Mouse (Mus musculus) small intestine, adult 2 months (tissue): Measurements from ENCODE around the gene Atl3. TPM values are rescaled to one million over a fixed set of nuclear protein-coding genes. Genes with fewer than 3 reads are reported as not detected.
A peak's percentile ranks its signal among the peaks of the same experiment; 100 is the strongest.
"Not testable (repeated sequence)": the region's sequence is repeated elsewhere in the genome, so short reads cannot be mapped to it uniquely, and the experiment has no call there.

Experiments used
- H3K27ac ChIP-seq: fragments of 200-500 bp; 2 replicates; pipeline ENCODE4 v1.5.1; 2012; ENCODE audit warnings: low read depth, low read length, control low read depth, inconsistent platforms; ENCODE audit not compliant: insufficient read depth
- H3K27me3 ChIP-seq: fragments of 200-500 bp; 2 replicates; pipeline ENCODE4 v1.6.1; 2012; ENCODE audit warnings: mild to moderate bottlenecking, moderate library complexity, low read length, inconsistent platforms; ENCODE audit not compliant: control insufficient read depth, insufficient read depth
- H3K36me3 ChIP-seq: fragments of 200-500 bp; 2 replicates; pipeline ENCODE4 v1.6.1; 2012; ENCODE audit warnings: mild to moderate bottlenecking, low read length, control low read depth, inconsistent platforms; ENCODE audit not compliant: control insufficient read depth, insufficient read depth
- H3K4me1 ChIP-seq: fragments of 200-500 bp; 2 replicates; pipeline ENCODE4 v1.6.1; 2012; ENCODE audit warnings: low read length, inconsistent platforms, mixed read lengths; ENCODE audit not compliant: control insufficient read depth, insufficient read depth, insufficient read length
- H3K4me3 ChIP-seq: fragments of 200-500 bp; 2 replicates; pipeline ENCODE4 v1.5.1; 2012; ENCODE audit warnings: low read depth, mild to moderate bottlenecking, control low read depth, inconsistent platforms, low read length, moderate library complexity
- CTCF ChIP-seq: fragments of 200-500 bp; IDR thresholded peaks from 2 replicates; pipeline ENCODE4 v1.5.1; 2012; ENCODE audit warnings: low read depth, mild to moderate bottlenecking, control low read depth, inconsistent platforms, low read length, moderate library complexity, mixed read lengths; ENCODE audit not compliant: insufficient replicate concordance, insufficient read length; ENCODE audit errors: extremely low read depth
- POLR2A ChIP-seq: fragments of 200-500 bp; IDR thresholded peaks from 2 replicates; pipeline ENCODE4 v1.6.1; 2012; ENCODE audit warnings: low read depth, mild to moderate bottlenecking, control low read depth, inconsistent platforms, low read length, moderate library complexity
- WGBS: fragments of 180-500 bp; shearing (Covaris S2); methylation state at CpG from one replicate; pipeline ENCODE4 v1.1.7; 2018; 5-methylcytosine and 5-hydroxymethylcytosine counted together
- polyA plus RNA-seq: library from polyadenylated mRNA; depleted of rRNA; stranded (reverse); fragments of >200 nt; gene quantifications from 2 replicates; pipeline ENCODE4 v1.2.3, GENCODE M21; 2012

Atl3 gene
- polyA plus RNA-seq, 1 experiment = 2.6 TPM

DNA sequence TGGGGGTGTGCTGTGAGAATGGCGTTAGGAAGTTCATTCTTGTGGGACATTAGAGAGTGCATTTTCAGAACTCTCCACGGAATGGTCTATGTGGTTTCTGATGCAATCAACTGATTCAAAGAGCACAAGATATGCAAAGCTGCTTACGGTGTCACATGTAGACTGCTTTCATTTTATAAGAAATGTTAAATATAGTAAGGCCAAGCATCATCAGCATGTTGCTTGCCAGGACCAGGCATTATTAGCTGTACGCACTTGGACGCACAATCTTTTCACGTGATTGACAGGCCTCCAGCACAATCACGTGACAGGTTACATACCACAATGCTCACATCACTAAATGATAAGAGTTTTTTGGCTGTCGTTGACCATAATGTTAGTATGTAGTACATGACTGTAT lies 6.2 kb upstream of the Atl3 start:
- H3K4me3 ChIP-seq = no peak overlapping the region
- 82% methylated on average over 8 of the region's 8 CpGs for WGBS

DNA sequence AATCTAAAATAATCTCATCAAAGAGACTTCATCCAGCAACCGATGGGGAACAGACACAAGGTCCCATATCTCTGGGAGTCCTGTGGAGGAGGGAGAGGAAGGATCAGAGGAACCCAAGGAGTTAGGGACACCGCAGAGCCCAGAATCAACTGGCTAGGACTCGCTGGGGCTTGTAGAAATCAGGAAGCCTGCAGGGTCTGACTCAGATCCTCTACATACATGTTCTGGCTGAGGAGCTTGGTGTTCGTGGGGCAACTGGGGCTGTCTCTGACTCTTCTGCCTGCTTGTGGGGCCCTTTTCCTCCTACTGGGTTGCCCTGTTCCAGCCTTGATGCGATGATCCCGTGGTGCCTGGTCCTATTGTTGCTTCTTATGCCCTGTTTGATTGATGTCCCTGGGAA lies 1.9 kb upstream of the Atl3 start:
- 89% methylated on average over 6 of the region's 6 CpGs for WGBS
- TF ChIP-seq CTCF (no peak), POLR2A (no peak)
- no peak overlapping the region for H3K27ac ChIP-seq
- H3K27me3 ChIP-seq = no peaks in the 10 kb centered on the region
- no peaks in the 10 kb centered on the region for H3K36me3 ChIP-seq
- H3K4me1 ChIP-seq = peaks cover 2% of the 10 kb centered on the region; the same call in 1 of the 2 replicates
- H3K4me3 ChIP-seq = no peak overlapping the region

More for the DNA sequence above, 6.2 kb upstream of the Atl3 start:
- Histone ChIP-seq H3K27me3 (no peaks in the 10 kb centered on the region), H3K4me1 (no peaks in the 10 kb centered on the region; the same call in 1 of the 2 replicates), H3K36me3 (no peaks in the 10 kb centered on the region), H3K27ac (no peak overlapping the region)
- TF ChIP-seq POLR2A = no peak
- no peak for TF ChIP-seq CTCF

DNA sequence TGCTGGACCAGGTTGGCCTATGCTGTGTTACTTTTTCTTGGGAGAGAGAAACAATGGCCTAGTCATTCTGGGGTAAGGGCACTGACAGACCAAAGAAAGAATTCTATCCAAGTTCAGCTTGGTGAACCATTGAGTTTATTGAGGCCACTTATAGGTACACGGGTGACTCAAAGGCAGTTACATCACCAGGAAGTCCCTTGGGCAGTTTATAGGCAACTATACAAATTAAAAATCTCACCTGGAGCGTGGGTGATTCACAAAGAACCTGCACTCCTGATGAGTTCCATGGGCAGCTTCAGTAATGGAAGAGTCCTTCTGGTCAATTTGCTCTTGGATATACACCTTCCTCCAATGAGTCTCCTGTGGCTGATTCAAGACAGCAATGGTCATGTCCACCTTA lies 1.2 kb upstream of the Atl3 start:
- WGBS = 26% methylated on average over 2 of the region's 2 CpGs
- H3K4me1 ChIP-seq = peaks cover 2% of the 10 kb centered on the region; the same call in 1 of the 2 replicates
- TF ChIP-seq POLR2A = no peak
- no peak for TF ChIP-seq CTCF
- peak overlapping the region; percentile 93 for H3K27ac ChIP-seq
- no peaks in the 10 kb centered on the region for H3K27me3 ChIP-seq
- H3K36me3 ChIP-seq = no peaks in the 10 kb centered on the region
- H3K4me3 ChIP-seq = no peak overlapping the region

DNA sequence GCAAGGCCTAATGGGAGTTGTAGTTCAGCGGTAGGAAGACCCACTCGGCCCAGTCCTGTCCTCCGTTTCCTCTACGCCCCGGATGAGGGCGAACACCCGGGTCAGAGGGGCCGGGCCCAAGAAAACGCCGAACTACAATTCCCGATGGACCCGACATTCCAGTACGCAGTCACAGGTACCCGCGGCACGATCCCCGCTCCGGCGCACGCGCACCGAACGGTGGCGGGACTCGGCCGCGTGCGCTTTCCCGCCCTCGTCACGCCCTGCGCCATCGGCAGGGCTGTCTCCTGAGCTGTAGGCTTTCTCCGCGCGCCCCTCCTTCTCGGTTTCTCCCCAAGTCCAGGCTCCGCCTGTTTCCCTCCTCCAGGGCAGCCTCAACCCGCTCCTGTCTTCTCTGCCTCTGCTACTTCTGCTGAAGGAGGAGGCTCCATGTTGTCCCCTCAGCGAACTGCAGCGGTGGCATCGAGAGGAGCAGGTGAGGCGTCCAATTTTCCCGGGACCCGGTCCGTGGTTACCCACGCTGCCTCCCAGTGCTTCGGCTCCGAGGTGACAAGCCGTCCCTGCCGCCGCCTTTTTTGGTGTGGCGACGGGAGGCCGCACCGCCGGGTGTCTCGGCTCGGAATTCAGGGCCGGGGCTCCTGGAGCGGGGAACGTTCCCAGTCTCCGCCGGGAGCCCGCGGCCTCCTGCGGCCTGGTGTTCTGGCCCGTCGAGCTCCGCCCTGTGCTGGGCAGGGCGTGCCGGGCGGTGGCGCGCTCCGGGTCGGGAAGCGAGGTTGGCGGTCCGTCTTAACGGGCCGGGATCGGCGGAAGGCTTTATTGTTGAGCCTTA lies 561 bp downstream of the Atl3 start:
- Histone ChIP-seq H3K27ac (peak overlapping the region; percentile 93), H3K27me3 (no peaks in the 10 kb centered on the region), H3K4me3 (peak overlapping the region; percentile 76), H3K4me1 (peaks cover 2% of the 10 kb centered on the region; the same call in 1 of the 2 replicates), H3K36me3 (no peaks in the 10 kb centered on the region)
- WGBS = under 1% methylated on average over 84 of the region's 84 CpGs
- peak; percentile 44 for TF ChIP-seq POLR2A
- TF ChIP-seq CTCF = no peak

DNA sequence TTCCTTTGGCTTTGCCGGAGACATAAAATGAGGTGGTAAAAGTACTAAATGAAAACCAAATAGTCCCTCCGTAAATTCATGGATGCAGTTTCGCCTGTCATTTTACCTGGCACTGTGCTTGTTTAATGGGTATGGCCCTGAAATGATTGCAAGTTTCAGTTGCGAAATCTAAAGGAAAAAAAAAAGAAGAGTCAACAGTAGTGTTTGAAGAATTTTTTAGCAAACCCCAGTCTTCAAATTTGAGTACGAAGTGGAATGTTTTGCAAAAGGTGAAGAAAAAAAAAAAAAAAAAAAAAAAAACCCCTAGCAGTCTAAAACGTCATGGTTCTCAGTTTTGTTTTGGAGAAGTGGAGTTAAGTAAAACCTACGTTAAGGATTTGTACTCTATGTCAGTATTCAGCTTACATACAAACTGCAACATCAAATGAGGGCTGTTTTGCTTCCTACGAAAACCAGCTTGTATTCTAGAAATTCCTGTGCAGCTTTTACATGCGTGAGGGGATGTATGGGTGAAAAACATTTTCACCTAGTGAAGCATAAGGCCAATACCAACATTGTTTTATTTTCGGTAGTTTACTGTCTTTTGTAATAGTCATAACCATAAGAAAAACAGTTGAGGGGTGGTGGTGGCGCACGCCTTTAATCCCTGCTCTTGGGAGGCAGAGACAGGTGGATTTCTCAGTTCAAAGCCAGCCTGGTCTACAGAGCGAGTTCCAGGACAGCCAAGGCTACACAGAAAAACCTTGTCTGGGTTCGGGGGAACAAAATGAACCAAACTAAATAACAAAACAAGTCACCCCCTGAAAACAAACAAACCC lies 1.6 kb downstream of the Atl3 start:
- Histone ChIP-seq H3K36me3 (no peaks in the 10 kb centered on the region), H3K27me3 (no peaks in the 10 kb centered on the region), H3K4me1 (peaks cover 2% of the 10 kb centered on the region; the same call in 1 of the 2 replicates), H3K27ac (peak overlapping the region; percentile 93; the same call in 1 of the 2 replicates), H3K4me3 (no peak overlapping the region)
- 26% methylated on average over 14 of the region's 14 CpGs for WGBS
- TF ChIP-seq CTCF = no peak
- no peak for TF ChIP-seq POLR2A

DNA sequence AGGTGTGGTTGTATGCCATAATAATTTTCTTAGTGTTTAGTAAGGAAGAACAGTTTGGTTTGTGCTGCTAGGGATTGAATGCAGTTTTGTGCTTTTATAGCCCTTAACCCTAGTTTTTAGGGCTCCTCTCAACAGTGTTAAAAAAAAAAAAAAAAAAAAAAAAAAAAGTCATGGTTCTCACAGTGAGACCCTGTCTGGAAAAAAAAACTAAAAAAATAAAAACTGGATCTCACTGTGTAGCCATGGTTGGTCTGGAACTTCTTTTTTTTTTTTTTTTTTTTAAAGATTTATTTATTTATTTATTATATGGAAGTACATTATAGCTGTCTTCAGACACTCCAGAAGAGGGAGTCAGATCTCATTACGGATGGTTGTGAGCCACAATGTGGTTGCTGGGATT lies 2.2 kb downstream of the Atl3 start:
- not testable (repeated sequence) for H3K4me3 ChIP-seq, H3K27ac ChIP-seq, H3K4me1 ChIP-seq, H3K36me3 ChIP-seq, H3K27me3 ChIP-seq
- 53% methylated on average over 1 of the region's 1 CpGs for WGBS

DNA sequence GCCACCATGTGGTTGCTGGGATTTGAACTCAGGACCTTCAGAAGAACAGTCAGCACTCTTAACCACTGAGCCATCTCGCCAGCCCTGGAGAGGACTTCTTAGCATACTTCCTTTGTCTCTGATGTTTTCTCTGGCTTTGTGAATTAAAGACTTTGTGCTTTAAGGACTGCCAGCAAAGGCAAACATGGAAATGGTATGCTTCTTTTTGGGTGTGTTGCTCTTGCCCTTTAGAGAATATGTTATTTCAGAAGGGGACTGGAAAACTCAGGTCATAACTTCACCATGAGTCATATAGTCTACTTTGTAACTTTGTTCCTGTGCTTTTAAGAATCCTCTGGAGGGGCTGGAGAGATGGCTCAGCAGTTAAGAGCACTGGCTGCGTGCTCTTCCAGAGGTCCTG lies 5.0 kb downstream of the Atl3 start:
- WGBS = 81% methylated on average over 2 of the region's 2 CpGs
- H3K27me3 ChIP-seq = no peaks in the 10 kb centered on the region
- H3K4me3 ChIP-seq = no peak overlapping the region
- no peak overlapping the region for H3K27ac ChIP-seq
- no peak for TF ChIP-seq CTCF
- TF ChIP-seq POLR2A = no peak
- no peaks in the 10 kb centered on the region for H3K4me1 ChIP-seq
- H3K36me3 ChIP-seq = no peaks in the 10 kb centered on the region
